Mouse (Mus musculus): Measurements from ENCODE around the gene Itpr2. TPM values are rescaled to one million over a fixed set of nuclear protein-coding genes. Genes with fewer than 3 reads are reported as not detected.

Itpr2 gene
- polyA plus RNA-seq, 1 experiment, result 1.5 TPM

DNA sequence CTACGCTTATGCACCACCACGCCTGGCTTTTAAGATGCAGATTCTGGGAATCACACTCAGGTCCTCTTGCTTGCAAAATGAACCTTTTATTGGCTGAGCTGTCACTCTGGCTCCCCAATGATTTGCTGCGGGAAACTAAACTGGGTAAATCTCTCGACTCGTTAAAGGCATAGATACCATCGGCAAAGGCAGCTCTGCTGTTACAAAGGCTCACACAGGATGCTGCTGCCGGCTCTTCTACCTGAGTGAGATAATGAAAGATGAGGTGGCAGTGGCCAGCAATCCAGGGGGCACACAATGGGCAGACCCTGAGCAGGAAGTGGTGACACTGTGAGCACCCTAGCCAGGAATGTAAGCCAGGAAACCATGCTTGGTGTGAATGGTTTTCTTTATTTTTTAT is 373.0 kb downstream of the Itpr2 start:
- H3K4me1 ChIP-seq, result peaks cover 32% of the 10 kb centered on the region
- no peak overlapping the region for H3K4me3 ChIP-seq (replicated peaks)
- H3K27me3 ChIP-seq (replicated peaks), result peaks cover 1% of the 10 kb centered on the region
- TF ChIP-seq GATA1 (IDR thresholded peaks at IDR 0.05; ENCODE audit: borderline replicate concordance, low read length), result no peak
- no peak for TF ChIP-seq FLI1 (IDR thresholded peaks at IDR 0.05; ENCODE audit: low read length)
- peaks cover 8% of the 10 kb centered on the region for H3K9me3 ChIP-seq
- peaks cover 35% of the 10 kb centered on the region for H3K36me3 ChIP-seq (replicated peaks; ENCODE audit: low read length)

DNA sequence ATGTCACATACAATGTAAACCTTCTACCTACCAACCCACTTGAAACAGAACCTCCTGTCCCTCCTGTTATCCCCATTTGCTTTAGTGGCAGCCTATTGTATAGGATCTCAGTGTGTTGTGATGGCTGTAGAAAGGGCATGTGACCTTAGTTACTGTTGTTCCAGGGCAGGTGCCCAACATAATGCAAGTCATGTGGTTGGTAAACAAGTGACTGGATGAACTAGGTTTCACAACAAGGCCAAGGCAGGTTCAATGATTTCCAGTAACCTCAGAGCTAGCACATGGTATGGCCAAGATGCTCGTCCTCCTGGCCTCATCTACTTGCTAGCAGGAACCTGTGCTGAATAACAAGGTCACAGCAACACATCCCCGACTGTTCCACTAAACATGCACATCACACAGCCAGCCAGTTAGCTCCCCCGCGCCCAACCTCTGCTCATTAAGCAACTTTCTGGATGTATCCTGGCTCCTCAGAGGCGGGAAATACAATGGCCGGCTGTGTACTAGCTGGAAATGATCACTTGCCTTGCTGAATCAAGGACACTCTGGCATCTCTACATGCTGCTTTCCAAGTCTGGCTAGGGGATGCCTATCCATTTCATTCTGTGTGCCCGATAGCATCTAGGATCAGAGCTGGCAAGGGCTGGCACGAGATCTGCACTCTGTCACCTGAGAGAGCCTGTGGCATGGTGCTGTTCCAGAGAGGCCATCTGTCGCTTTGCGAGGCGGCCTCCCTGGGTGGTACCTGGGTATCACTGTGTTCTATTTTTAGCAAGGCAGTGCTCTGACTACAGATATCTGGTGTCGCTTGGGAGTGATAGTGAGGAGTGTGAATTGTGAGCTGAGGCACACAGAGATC is 375.0 kb downstream of the Itpr2 start:
- Histone ChIP-seq H3K27me3 (replicated peaks) (peaks cover 12% of the 10 kb centered on the region), H3K9me3 (peaks cover 8% of the 10 kb centered on the region), H3K4me1 (peaks cover 42% of the 10 kb centered on the region), H3K4me3 (replicated peaks) (peak overlapping the region; percentile 17), H3K36me3 (replicated peaks; ENCODE audit: low read length) (peaks cover 27% of the 10 kb centered on the region)
- no peak for TF ChIP-seq GATA1 (IDR thresholded peaks at IDR 0.05; ENCODE audit: borderline replicate concordance, low read length)
- TF ChIP-seq FLI1 (IDR thresholded peaks at IDR 0.05; ENCODE audit: low read length), result no peak

DNA sequence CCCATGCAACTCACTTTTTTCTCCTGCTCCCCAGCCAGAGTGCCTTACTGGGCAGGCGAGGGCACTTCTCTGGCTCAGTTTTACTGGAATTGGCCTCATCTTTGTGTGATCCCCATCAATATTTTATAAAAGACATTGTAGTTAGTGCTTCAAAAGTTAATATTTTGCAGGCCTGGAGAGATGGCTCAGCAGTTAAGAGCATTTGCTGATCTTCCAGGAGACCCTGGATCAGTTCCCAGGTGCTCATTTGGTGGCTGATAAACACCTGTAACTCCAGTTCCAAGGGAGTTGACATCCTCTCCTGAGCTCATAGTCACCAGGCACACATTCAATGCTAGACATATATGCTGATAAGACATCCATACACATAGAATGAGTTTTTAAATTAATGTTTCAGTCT is 376.4 kb downstream of the Itpr2 start:
- peaks cover 13% of the 10 kb centered on the region for H3K27me3 ChIP-seq (replicated peaks)
- peaks cover 33% of the 10 kb centered on the region for H3K36me3 ChIP-seq (replicated peaks; ENCODE audit: low read length)
- TF ChIP-seq GATA1 (IDR thresholded peaks at IDR 0.05; ENCODE audit: borderline replicate concordance, low read length) (no peak), FLI1 (IDR thresholded peaks at IDR 0.05; ENCODE audit: low read length) (no peak)
- peaks cover 52% of the 10 kb centered on the region for H3K4me1 ChIP-seq
- H3K9me3 ChIP-seq, result peaks cover 8% of the 10 kb centered on the region
- H3K4me3 ChIP-seq (replicated peaks), result no peak overlapping the region

DNA sequence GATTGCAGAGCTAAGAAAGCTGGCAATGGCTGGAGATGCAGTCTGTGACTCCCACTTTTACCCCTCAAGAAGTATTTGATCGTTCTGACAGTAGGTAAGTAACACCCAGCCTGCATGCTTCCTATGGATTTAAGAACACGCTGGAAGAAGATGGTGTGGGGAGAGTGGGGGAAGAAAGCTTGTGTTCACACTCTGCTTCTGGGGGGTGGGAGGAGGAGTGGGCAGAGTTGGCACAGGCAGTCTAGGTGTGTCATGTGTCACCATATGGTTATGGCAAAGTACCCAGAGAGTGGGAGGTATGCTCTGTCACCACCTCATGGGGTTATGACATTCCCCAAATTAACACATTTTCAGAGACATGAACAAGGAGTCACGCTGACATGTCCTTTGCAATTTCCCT is 377.5 kb downstream of the Itpr2 start:
- peaks cover 8% of the 10 kb centered on the region for H3K9me3 ChIP-seq
- TF ChIP-seq FLI1 (IDR thresholded peaks at IDR 0.05; ENCODE audit: low read length), result no peak
- TF ChIP-seq GATA1 (IDR thresholded peaks at IDR 0.05; ENCODE audit: borderline replicate concordance, low read length), result no peak
- H3K4me3 ChIP-seq (replicated peaks), result peak overlapping the region; percentile 24
- peaks cover 59% of the 10 kb centered on the region for H3K4me1 ChIP-seq
- H3K36me3 ChIP-seq (replicated peaks; ENCODE audit: low read length), result peaks cover 32% of the 10 kb centered on the region
- H3K27me3 ChIP-seq (replicated peaks), result peaks cover 13% of the 10 kb centered on the region

DNA sequence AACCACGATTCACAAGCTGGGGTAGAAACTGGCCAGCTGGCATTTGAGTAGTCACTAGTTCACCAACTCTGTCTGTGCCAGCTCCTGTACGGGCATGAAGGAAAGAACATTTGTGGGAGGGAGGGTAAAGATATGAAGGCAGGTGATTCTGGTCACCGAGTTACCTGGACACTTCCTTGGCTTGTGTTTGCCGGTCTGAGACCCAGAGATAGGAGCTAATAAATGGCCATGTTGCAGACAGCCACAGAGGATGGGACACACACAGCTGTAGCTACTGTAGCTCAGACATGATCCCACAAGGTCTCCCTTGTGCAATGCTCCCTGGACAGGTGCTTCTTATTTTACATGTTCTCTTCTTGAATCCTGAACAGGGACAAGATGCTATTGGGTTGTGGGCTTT is 378.4 kb downstream of the Itpr2 start:
- Histone ChIP-seq H3K4me3 (replicated peaks) (no peak overlapping the region), H3K4me1 (peaks cover 59% of the 10 kb centered on the region), H3K27me3 (replicated peaks) (peaks cover 13% of the 10 kb centered on the region), H3K9me3 (peaks cover 2% of the 10 kb centered on the region), H3K36me3 (replicated peaks; ENCODE audit: low read length) (peaks cover 24% of the 10 kb centered on the region)
- TF ChIP-seq FLI1 (IDR thresholded peaks at IDR 0.05; ENCODE audit: low read length), result no peak
- no peak for TF ChIP-seq GATA1 (IDR thresholded peaks at IDR 0.05; ENCODE audit: borderline replicate concordance, low read length)

DNA sequence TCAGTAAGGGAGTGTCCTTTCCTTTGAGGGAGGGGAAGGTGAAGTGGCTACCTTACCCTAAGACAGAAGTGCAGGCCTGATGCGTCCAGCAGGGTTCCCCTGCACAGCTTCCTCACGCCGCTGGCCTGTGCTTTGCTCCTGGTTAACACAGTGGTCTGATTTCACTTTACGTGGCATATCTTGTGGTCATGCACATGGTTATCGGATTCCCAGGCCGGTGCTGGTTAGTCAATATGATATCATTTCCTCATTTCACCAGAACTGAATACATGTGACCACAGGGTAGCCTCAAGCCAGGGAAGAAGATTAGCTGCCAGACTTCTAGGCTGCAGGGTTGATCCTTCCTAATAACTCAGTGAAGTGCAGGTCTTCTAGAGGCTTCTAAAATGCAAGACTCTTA is 381.9 kb downstream of the Itpr2 start:
- peak overlapping the region; percentile 33 for H3K4me3 ChIP-seq (replicated peaks)
- TF ChIP-seq GATA1 (IDR thresholded peaks at IDR 0.05; ENCODE audit: borderline replicate concordance, low read length) (no peak), FLI1 (IDR thresholded peaks at IDR 0.05; ENCODE audit: low read length) (no peak)
- H3K4me1 ChIP-seq, result peaks cover 39% of the 10 kb centered on the region
- H3K9me3 ChIP-seq, result no peaks in the 10 kb centered on the region
- H3K27me3 ChIP-seq (replicated peaks), result peaks cover 15% of the 10 kb centered on the region
- H3K36me3 ChIP-seq (replicated peaks; ENCODE audit: low read length), result peaks cover 13% of the 10 kb centered on the region

DNA sequence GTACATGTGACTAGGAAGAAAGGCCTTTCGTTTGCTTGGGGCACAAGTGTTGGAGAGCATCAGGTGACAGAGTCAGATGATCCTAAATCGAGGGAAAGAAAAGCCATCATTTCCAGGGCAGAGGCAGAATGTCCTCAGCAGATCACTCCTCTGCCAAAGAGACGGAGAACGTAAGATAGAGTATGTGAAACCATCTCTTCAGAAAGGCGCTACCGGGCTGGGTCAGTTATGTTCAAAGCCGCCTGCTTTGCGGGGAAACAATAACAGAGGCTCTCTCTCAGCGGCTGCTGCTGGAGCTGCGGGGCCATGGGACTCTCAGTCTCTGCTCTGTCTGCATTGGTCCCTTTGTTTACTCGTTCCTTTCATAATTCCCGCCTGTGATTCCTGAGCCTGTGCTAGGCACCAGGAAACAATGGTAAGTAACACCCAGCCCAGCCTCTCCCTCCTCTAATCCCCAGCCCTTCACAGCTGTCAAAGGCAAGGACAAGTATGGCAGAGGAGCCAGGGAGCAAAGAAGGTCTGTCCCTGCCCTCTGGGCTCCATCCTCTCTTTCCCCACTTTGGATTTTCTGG is 387.2 kb downstream of the Itpr2 start:
- Histone ChIP-seq H3K9me3 (no peaks in the 10 kb centered on the region), H3K4me3 (replicated peaks) (no peak overlapping the region), H3K27me3 (replicated peaks) (peaks cover 5% of the 10 kb centered on the region), H3K4me1 (peaks cover 6% of the 10 kb centered on the region; the same call in 1 of the 2 replicates), H3K36me3 (replicated peaks; ENCODE audit: low read length) (peaks cover 31% of the 10 kb centered on the region)
- TF ChIP-seq FLI1 (IDR thresholded peaks at IDR 0.05; ENCODE audit: low read length) (no peak), GATA1 (IDR thresholded peaks at IDR 0.05; ENCODE audit: borderline replicate concordance, low read length) (no peak)

DNA sequence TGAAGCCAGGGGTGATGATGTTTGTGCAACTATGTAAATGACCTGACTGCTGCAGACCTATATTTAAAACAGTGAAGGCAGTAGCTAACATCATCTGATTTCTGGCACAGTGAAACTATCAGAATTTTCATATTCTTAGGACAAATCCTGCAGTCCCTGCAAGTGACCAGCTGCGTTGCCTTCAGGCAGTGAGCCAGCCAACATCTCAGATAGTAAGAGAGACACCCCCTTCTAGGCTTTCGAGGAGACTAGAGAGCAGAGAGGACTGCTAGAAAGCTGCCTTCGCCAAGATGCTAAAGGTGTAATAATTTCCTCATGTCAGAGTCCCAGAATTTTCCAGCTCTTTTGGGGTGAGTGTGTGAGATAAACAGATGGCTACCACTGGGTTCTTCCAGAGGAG is 388.0 kb downstream of the Itpr2 start:
- Histone ChIP-seq H3K9me3 (no peaks in the 10 kb centered on the region), H3K27me3 (replicated peaks) (peaks cover 5% of the 10 kb centered on the region), H3K36me3 (replicated peaks; ENCODE audit: low read length) (peaks cover 34% of the 10 kb centered on the region), H3K4me3 (replicated peaks) (no peak overlapping the region), H3K4me1 (peaks cover 6% of the 10 kb centered on the region; the same call in 1 of the 2 replicates)
- TF ChIP-seq FLI1 (IDR thresholded peaks at IDR 0.05; ENCODE audit: low read length) (no peak), GATA1 (IDR thresholded peaks at IDR 0.05; ENCODE audit: borderline replicate concordance, low read length) (no peak)

DNA sequence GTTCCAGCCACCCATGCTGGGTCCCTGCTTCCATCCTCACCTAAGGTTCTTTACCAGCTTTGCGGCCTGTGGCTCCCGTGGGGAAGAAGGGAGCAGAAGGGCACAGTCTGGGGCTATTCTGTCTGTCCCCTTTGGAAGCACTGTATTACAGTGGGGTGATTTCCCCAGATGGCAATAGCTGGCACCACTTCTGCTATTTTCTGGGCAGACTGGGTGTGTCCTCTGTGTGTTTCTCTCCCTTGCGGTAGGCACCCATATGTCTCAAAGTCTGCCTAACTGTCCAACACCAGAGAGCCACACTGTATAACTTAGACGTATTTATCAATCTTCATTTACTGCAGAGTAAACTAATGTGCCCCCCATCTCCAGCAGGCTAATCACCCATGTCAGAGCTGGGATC is 388.9 kb downstream of the Itpr2 start:
- Histone ChIP-seq H3K4me3 (replicated peaks) (no peak overlapping the region), H3K4me1 (peaks cover 6% of the 10 kb centered on the region; the same call in 1 of the 2 replicates), H3K36me3 (replicated peaks; ENCODE audit: low read length) (peaks cover 34% of the 10 kb centered on the region), H3K27me3 (replicated peaks) (peaks cover 5% of the 10 kb centered on the region), H3K9me3 (no peaks in the 10 kb centered on the region)
- TF ChIP-seq FLI1 (IDR thresholded peaks at IDR 0.05; ENCODE audit: low read length) (no peak), GATA1 (IDR thresholded peaks at IDR 0.05; ENCODE audit: borderline replicate concordance, low read length) (no peak)

DNA sequence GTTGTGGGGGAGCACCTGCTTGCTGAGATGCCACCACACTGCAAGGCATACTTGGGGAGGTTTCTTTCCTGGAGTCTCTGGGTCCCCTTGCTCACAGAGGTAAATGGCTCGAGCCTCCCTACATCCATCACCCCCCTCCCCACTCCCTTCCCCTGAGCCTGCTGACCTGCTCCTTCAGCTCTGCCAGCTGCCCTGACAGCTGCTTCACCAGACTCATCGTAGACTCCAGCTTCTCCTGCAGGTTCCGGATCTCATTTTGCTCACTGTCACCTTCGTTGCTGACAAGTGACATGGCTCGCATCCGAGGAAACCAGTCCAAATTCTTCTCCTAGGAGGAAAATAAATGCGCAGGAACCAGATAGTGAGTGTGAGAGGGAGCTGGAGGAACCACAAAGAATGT is 389.8 kb downstream of the Itpr2 start:
- TF ChIP-seq GATA1 (IDR thresholded peaks at IDR 0.05; ENCODE audit: borderline replicate concordance, low read length), result no peak
- TF ChIP-seq FLI1 (IDR thresholded peaks at IDR 0.05; ENCODE audit: low read length), result no peak
- peaks cover 12% of the 10 kb centered on the region for H3K4me1 ChIP-seq
- H3K9me3 ChIP-seq, result no peaks in the 10 kb centered on the region
- H3K36me3 ChIP-seq (replicated peaks; ENCODE audit: low read length), result peaks cover 34% of the 10 kb centered on the region
- no peak overlapping the region for H3K4me3 ChIP-seq (replicated peaks)
- H3K27me3 ChIP-seq (replicated peaks), result peaks cover 5% of the 10 kb centered on the region

Data from megakaryocyte, embryonic 14.5 days (primary cell).